Mouse (Mus musculus): ENCODE measurements at regions not wholly inside any gene's neighbourhood (a gene's known extent, or its start where the extent isn't known, plus 50 kb on each side); places are given as distances from the start of the nearest gene placed in this dataset.

- DNase-seq (ENCODE audit: low spot score) = no peak
Observed at GRCm38 (mm10) chr2:123267036-123267435, 502.0 kb downstream of the Sqor start.

DNA sequence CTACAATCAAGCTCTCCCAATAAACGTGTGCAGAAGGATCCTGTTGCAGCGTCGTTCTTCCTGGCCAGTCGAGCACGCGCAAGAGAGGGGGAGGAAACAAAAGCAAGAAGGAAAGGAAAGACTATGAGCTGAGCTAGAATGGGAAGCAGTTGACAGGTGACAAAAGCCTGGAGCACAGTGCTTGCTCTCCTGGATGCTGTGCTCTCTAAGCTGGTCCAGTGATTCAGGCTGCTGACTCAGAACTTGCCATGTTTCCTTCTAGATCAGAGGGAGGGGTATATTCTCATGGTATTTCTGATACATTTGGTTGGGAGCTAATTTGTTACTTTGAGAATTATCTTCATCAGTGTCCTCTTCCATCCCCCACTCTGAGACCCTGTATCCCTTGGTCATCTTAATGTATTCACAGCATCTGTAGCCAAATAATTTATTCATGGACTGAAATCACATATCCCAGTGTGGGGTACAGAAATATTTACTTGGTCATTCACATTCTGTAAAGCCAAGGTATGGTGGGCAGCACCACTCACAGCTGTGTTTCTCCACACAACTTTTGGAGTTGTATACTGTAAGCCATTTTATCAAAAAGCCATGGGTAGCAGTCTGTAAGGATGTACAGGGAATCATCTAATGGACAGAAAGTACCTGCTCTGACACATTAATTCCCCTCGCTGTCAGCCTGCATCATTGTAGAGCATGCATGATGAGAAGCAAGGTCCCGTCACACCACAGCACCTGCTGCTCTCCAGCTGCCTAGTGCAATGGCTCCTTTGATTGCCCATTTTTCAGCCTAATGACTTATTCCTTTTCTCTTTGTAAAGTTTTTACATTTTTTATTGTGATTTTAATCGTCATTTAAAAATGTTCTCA, 510.1 kb downstream of the Sqor start:
- DNase-seq (ENCODE audit: low spot score) = no peak

- DNase-seq (ENCODE audit: low spot score) = no peak
Observed at GRCm38 (mm10) chr2:123275736-123276330, 510.8 kb downstream of the Sqor start.

DNA sequence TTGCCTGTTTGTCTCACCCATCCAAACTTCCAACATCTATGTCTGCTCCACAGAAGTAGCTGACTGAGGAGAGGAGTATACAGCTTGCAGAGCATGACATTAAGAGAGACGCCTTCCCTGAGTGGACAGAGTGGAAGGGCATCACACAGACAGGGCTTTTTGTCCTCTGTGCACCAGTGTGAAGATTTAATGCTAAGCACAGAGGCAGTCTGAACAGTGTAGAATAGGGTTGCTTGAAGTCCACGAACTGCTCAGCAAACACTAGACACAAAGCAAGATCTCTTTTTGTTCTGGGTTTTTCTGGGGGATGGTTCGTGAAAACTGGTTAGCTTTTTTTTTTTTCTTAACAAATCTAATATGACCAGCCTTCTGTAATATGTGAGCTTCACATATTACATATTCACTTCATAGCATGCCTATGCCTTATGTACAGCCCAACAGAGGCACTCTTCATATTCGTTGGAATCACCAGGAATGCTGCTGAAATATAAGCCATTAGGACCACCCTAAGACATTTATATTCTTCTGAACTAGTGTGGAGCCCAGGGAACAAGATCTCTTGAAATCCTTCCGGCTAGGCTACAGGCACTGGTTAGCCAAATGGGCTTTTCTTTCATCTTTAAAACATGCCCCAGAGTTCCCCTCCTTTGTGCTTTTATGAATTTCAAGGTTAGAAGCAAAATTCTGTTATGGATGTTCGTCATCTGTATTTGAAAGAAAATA, 546.7 kb downstream of the Sqor start:
- DNase-seq (ENCODE audit: low spot score) = no peak

DNA sequence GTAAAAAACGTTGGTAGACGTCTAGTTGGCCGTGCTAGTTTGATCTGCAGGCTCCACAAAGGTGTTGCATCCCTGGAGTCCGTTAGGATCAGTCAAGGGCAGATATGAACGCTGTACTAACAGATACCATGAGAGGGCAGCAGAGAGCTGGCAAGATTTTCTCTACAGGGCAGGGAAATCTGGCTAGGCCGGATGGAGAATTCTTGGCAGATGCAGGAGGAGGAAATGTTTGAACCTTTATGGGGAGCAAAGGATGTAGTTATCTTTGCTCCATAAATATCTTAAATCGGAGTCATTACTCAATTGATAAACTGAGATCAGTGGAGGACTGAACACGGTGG, 547.2 kb downstream of the Sqor start:
- peak; percentile 22 for DNase-seq (ENCODE audit: low spot score)

DNA sequence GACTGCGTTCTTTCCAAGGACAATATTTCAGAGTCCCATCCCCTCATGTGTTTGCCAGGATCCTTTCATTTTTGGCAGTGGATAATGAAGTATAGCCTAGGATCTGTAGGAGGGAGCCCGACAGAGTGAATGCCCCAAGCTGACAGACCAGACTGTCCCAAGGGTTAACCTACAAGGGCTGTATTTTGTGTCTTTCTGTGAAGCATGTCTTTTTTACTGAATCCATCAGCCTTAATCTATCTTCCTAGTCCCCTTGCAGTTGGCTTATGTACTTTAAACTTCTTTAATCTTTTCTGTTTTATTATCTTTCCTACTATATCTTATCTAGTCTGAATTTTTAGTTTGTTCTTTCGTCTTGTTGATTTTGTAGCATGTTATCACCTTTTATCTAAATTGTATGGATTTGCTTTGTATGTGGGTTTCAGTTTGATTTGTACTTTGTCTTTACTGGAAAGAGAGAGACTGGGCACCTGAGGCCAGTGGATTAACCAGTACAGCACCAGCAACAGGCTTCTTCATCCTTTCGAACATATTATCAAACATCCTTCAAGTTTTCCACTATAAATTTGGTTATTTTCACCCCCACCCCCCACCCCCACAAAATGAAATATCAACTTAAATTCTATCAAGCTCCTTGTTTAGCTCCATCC, 555.5 kb downstream of the Sqor start:
- no peak for DNase-seq (ENCODE audit: low spot score)

DNA sequence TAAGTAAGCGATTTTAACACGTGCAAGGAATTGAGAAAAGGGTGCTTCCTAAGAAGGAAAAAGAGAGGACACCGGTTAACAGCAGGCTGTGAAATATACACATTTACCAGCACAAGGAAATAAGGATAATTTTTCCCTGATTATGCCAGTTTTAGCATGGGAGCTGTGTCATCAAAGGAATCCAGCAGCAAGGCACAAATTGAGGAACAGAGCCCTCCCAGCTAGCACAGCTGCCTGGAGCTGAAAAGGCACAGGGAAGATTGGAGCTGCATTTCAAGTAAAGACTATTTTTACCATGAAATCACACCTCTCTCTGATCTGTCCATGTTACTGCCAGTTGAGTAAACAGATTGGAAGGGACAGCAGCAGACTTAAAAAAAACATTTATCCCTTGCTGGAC, 558.7 kb downstream of the Sqor start:
- no peak for DNase-seq (ENCODE audit: low spot score)

DNA sequence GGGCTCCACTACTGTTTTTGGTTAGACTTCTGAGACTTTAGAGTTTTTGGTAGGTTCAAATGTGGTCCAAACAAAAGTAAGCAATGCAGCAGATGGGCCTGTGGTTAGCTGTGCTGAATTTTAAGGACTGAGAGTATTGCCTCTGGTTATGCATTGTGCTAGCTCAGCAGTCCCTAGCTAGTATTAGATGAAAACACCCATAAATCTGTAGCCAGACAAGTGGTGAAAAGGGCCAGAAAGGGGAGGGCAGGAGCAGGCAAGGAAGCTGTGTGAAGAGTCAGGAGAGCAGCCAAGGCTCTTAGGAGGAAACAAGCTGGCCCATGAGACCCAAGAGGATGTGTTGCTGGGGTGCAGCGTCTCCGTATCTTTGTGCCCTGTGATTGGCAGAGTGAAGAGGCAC, 559.9 kb downstream of the Sqor start:
- no peak for DNase-seq (ENCODE audit: low spot score)

GRCm38 (mm10) chr2:123349625-123350346, 584.7 kb downstream of the Sqor start:
- no peak for DNase-seq (ENCODE audit: low spot score)

DNA sequence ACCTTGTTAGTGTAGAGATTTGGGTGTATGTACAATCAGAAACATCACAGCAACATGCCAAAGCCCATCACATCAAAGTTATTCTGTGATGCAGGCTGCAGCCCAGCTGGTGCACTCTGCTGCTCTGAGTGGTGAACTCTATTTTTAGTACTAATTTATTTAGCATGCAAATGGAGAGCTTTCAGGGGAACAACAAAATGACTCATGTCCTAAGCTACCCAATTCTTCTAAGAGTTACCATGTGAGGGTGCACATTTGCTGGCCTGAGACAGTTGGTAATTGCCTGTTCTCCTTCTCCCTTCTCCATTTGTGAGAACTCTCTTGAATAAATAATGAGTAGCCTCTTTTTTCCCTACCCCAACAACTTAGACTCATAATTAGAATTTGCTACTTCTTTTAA, 599.2 kb downstream of the Sqor start:
- no peak for DNase-seq (ENCODE audit: low spot score)

GRCm38 (mm10) chr2:123366571-123366970, 601.5 kb downstream of the Sqor start:
- DNase-seq (ENCODE audit: low spot score) = no peak

- DNase-seq (ENCODE audit: low spot score) = no peak
Observed at GRCm38 (mm10) chr2:123385622-123386418, 620.8 kb downstream of the Sqor start.

DNA sequence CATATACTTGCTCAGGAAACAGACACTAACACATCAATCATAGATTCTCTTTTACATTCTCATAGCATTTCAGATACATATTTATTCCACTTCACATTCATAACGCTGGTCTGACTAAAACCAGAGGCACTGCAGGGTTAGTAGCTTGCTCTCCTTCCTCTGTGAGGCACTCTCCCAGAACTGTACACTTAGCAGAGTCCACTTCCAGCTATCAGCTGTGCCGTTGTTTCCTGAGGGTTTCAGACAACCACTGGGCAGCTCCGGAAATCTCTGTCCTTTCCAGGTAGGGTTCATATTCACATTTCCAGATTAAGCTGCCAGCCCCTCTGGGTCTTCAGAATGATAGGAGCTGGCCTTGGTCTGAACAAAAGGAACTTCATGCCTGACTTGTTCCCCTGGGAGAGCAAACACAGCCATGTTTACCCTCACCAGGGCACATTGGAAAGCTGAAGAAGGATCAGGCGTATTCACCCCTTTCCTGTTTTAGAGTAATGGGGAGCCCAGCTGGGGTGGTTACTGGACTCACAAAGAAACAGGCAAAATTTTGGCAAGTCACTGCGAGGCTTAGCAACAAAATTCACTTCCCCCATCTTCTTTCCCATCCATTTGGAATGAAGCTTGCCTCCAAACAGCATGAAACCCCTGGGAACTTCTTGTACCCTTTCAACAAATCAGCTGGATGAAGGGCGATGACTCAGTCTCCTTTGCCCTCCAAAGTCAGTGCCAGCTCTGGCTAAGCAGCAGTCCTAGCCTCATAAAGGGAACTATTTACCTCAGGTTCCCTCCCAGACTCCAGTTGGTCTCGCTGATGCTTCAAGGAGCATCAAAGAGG, 622.0 kb downstream of the Sqor start:
- no peak for DNase-seq (ENCODE audit: low spot score)

GRCm38 (mm10) chr2:123390981-123391380, 625.9 kb downstream of the Sqor start:
- DNase-seq (ENCODE audit: low spot score) = no peak

GRCm38 (mm10) chr2:123394296-123394695, 629.3 kb downstream of the Sqor start:
- DNase-seq (ENCODE audit: low spot score) = no peak

GRCm38 (mm10) chr2:123397551-123397950, 632.5 kb downstream of the Sqor start:
- no peak for DNase-seq (ENCODE audit: low spot score)

DNA sequence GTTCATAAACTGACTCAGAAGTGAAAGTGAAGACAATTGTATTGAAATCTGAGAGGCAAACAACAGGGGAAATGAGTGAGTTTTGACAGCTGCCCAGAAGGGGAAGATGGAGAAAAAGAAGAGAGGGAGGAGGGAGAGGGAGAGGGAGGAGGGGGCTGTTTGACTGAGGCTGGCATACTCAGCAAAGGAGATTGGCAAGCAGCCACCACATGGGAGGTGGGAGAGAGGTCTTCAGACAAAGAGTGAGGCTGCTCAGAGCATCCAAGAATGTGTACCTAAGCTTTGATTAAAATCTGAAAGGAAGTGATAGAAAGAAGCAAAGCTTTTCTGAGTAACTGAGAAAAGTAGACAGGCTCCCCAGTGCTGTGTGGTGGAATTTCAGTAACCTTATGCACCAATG, 636.0 kb downstream of the Sqor start:
- no peak for DNase-seq (ENCODE audit: low spot score)

DNA sequence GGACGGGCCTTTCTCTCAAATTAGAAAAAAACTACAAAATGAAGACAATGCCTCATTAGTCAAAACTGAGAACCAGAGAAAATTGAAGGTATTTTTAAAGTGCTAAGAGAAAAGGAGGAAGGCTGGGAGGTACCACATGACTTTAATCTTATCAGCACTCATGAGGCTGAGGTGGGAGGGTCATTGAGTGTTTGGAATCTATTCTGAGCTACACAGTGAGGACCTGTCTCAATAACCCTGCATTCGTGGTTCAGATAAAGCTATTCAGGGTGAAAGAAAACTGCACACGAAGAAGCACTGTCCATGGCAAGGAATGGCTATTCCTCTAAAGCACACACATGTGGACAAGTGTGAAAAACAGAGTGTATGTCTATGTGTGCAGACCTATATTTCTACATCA, 644.0 kb downstream of the Sqor start:
- no peak for DNase-seq (ENCODE audit: low spot score)

- no peak for DNase-seq (ENCODE audit: low spot score)
Observed at GRCm38 (mm10) chr2:123458034-123458677, 631.6 kb upstream of the Sema6d start.

Data from urinary bladder, adult 2 months (tissue).